Mouse (Mus musculus) brown adipose tissue, adult 24 weeks (tissue): Measurements from ENCODE around the gene Trpc5. TPM values are rescaled to one million over a fixed set of nuclear protein-coding genes. Genes with fewer than 3 reads are reported as not detected.

ENCODE experiments used
- H3K27ac ChIP-seq: fragments of 200-500 bp; replicated peaks from 2 replicates; pipeline ENCODE4 v1.5.1; 2012; ENCODE audit warnings: low read depth, mild to moderate bottlenecking, low read length
- H3K4me1 ChIP-seq: fragments of 200-500 bp; 2 replicates; pipeline ENCODE4 v1.6.1; 2012; ENCODE audit warnings: low read length, mixed read lengths; ENCODE audit not compliant: control insufficient read depth, insufficient read depth, insufficient read length
- H3K4me3 ChIP-seq: fragments of 200-500 bp; 2 replicates; pipeline ENCODE4 v1.5.1; 2012; ENCODE audit warnings: low read depth, mild to moderate bottlenecking, low read length, moderate library complexity; ENCODE audit not compliant: insufficient read depth
- polyA plus RNA-seq: library from polyadenylated mRNA; stranded (reverse); fragments of >200 nt; gene quantifications from 2 replicates; pipeline ENCODE4 v1.2.4, GENCODE M21; 2012; ENCODE audit not compliant: missing spikeins, insufficient read depth, insufficient read length

The Trpc5 gene
- not detected in 2 replicates for polyA plus RNA-seq

DNA sequence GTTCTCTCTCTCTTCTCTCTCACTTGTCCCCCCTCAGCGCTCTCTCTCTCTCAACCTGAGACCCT lies at the start of gene Trpc5:
Trpc5 (minus strand) TSS at position 39 of the 65 bp plus-strand sequence.
- H3K4me3 ChIP-seq: peak within 1 kb of the TSS; percentile 30; the same call in 1 of the 2 replicates
- H3K27ac ChIP-seq: no peak within 1 kb of the TSS

GRCm38 (mm10) chrX:144716330-144716729 lies 28.4 kb upstream of the Trpc5 start:
- Histone ChIP-seq H3K4me3 (no peak overlapping the region), H3K27ac (no peak overlapping the region), H3K4me1 (no peaks in the 10 kb centered on the region)

More for the DNA sequence above, at the start of gene Trpc5:
- no peaks in the 10 kb centered on the region for H3K4me1 ChIP-seq

DNA sequence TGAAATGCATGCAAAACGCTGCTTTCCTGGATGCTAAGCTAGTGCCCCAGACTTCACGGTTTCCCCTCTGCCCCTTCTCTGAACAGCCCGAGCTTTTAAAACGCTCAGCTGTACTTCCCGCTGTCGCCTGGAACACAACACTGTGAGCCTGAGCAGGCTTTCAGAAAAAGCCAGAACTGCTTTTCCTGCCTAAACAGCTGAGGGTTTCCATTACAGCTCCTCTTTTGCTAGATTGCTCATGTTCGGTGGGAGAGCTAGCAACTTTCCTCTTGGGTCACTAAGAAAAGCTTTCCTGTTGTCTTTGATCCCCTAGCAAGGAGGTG lies 1.8 kb upstream of the Trpc5 start:
- no peaks in the 10 kb centered on the region for H3K4me1 ChIP-seq
- H3K27ac ChIP-seq: no peak overlapping the region
- H3K4me3 ChIP-seq: no peak overlapping the region

DNA sequence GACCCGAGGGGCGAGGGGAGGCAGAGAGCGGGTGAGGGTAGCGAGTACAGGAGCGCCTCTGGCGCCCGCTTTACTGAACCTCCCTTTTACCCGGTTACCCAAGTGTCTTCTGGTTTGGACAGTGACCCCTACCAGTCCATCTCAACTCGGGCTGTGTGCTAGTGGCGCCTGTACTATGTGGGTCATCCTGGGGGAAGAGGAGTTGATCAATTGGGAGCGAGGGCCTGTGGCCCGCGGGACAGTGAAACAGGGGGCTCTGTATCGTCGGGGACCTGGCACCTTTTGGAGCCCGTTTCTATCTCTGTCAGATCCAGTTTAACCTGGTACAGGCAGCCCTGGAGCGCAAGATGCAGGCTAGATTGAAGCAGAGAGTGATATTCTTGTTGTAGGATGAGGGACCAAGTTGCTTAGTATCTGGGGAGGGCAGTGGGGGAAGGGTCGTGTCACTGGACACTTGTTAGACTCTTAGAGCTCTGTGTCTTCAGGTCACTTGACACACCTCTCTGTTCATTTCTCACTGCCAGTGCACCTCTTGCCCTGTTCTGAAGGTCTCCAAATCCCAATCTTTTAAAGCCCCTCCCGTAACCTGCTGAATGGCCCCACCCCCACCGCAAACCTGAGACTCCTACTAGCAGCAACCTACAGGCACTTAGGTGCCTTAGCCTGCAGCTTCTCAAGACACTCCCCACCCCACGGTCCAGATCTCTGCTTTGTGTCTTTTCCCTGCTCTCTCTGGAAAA lies 1.3 kb upstream of the Trpc5 start:
- Histone ChIP-seq H3K27ac (no peak overlapping the region), H3K4me3 (peak overlapping the region; percentile 30; the same call in 1 of the 2 replicates), H3K4me1 (no peaks in the 10 kb centered on the region)

DNA sequence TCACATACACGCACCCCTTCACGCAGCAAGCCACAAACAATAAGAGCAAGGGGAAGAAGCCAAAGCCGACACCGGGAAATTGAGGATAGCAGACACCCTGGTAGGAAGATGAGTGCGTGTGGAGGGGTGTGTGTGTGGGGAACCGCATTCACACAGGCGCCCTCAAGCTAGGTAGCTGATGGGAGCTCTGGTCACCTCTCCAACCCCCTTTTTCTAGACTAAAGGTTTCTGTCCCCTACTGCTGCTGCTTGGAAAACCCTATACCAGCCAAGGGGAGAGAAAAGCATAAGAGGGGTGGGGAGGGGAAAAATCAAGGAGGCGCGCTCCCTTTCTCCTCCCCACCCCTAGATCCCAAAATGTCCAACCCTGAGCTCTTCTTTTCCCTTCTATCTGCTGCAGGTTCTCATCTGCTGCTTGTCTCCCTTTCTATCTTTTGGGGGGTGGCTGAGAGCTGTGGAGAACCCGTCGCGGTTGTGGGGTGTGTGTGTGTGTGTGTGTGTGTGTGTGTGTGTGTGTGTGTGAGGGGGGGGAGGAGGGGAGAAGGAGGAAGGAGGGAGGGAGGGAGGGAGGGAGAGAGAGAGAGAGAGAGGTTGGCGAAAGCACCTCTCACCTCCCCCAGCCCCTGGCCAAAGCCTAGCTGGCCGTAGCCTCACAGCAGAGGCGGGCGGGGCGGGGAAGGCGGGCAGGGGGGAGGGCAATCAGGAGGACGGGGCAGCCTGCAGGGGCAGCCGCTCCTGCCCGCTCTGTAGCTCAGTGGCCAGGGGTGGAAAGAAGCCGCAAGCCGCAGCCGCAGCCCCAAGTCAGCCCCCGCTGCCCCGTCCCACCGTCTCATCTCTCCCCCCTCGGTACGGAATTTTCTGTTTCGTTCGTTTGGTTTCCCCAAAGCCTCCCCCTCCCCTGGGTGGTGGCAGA lies 483 bp upstream of the Trpc5 start, which contains the start of gene Rtl4:
Rtl4 (plus strand) TSS at position 701 of the 912 bp plus-strand sequence.
- peak within 1 kb of the TSS; percentile 30; the same call in 1 of the 2 replicates for H3K4me3 ChIP-seq

DNA sequence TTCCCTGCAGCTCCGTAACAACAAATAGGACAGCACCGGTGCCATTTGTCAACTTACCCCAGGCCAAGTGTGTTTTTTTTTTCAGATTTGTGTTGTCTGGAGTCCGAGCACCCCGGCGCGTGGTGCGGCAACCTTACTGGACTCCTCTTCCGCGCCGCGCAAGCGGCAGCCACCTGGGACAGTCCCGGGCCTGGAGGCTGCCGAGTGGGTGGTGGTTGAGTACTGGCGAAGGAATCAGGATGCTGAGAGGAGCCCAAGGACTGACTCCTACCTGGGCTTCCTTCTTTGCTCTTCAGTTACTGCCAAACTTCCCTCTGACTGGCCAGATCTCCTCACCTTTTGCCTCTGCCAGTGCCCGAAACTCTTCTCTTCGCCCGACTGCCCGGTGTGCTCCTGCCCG lies 238 bp downstream of the Trpc5 start:
- H3K27ac ChIP-seq: no peak overlapping the region
- H3K4me3 ChIP-seq: no peak overlapping the region
- H3K4me1 ChIP-seq: no peaks in the 10 kb centered on the region

More for the DNA sequence above, 483 bp upstream of the Trpc5 start, which contains the start of gene Rtl4:
- Histone ChIP-seq H3K4me1 (no peaks in the 10 kb centered on the region), H3K27ac (no peak within 1 kb of the TSS)

DNA sequence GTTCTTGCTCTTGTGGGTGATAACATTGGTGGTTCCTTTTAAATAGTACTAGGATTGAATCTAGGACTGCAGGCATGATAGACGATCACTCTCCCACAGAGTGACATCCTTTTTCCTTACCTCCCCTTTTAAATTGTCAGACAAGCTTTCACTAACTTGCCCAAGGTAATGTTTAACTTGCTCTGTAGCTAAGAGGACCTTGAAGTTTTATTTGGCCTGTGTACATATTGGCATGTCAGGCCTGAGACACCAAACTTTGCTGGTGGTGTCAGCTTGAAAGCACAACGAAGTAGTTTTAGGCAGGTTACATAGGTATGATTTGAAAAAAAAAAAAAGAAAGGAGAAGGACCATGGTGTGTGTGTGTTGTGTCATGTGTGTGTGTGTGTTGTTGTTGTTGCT lies 35.8 kb downstream of the Trpc5 start:
- Histone ChIP-seq H3K4me1 (no peaks in the 10 kb centered on the region), H3K27ac (no peak overlapping the region), H3K4me3 (no peak overlapping the region)

DNA sequence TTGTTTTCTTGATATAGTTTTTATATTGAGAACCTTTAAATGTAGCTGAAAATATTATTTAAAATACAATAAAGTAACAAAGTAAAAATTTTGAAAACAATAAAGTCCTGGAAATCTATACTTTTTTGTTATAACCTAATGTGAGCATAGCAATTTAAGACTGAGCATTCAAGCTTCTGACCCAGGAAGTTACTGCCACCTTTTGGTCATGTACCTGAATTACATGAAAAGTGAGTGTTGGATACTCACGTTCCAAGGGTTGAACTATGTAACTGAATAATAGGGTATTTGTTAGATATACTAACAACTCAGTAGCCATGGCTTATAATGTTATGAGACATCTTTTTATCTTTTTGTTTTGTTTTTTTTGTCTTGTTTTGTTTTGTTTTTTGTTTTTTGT lies 42.6 kb downstream of the Trpc5 start:
- H3K27ac ChIP-seq: no peak overlapping the region
- no peaks in the 10 kb centered on the region for H3K4me1 ChIP-seq
- no peak overlapping the region for H3K4me3 ChIP-seq

GRCm38 (mm10) chrX:144644756-144645155 lies 43.2 kb downstream of the Trpc5 start:
- no peaks in the 10 kb centered on the region for H3K4me1 ChIP-seq
- no peak overlapping the region for H3K27ac ChIP-seq
- no peak overlapping the region for H3K4me3 ChIP-seq

DNA sequence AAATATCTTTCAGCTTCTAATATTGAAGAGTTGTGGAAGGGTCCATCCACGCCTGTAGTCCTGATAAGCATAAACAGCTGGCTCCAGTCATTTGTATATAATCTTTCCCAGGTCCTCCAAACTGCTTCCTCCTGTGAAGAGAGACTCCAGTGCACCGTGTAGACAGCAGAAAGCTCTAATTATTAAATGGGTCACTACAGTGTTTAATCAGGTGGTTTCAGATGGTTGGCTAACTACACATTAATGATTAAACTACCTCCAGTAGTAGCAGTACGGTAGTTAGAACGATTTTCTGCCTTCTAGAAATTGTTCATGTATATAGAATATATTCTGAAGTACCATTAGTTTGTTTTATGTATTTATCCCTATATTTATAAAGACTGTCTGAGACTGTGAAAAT lies 75.2 kb downstream of the Trpc5 start:
- no peaks in the 10 kb centered on the region for H3K4me1 ChIP-seq
- H3K27ac ChIP-seq: no peak overlapping the region
- no peak overlapping the region for H3K4me3 ChIP-seq

- Histone ChIP-seq H3K4me1 (no peaks in the 10 kb centered on the region), H3K27ac (no peak overlapping the region), H3K4me3 (no peak overlapping the region)
These were observed 151.5 kb downstream of the Trpc5 start for GRCm38 (mm10) chrX:144536431-144536830.

DNA sequence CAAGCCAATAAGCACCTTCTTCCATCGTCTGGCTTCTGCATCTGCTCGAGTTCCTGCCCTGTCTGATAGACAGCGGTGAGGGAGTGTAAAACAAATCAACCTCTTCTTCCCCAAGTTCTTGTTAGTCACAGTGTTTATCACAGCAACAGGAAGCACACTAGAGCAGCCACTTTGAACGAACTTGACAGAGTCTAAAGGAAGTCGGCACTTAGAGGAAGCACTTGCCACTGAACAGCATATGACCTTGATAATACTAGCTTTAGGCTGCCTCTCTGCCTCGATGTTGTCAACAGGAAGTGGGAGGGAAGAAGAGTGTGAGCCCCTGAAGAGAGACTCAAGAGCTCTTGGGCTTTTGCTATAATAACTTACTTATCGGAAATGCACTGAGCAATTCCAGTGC lies 161.9 kb downstream of the Trpc5 start:
- Histone ChIP-seq H3K4me1 (no peaks in the 10 kb centered on the region), H3K27ac (no peak overlapping the region), H3K4me3 (no peak overlapping the region)

DNA sequence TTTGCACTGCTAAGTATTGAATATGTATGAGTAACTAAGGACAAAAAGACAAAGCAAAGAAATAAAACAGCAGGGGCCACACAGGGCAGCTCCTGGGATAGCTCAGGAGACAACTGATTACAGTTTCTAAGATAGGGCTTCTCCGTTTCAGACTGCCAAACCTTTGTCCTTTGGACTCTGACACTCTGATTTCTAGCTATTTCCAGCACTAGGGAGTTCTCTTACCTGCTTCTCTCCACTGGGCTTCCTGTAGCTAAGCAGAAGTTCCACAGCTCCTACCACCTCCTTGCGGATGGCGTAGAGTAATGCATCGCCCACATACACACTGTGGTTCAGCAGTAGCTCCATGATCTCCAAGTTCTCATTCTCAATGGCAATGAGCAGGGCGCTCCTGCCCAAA lies 164.7 kb downstream of the Trpc5 start:
- H3K4me1 ChIP-seq: no peaks in the 10 kb centered on the region
- no peak overlapping the region for H3K27ac ChIP-seq
- no peak overlapping the region for H3K4me3 ChIP-seq

GRCm38 (mm10) chrX:144491394-144491793 lies 196.6 kb downstream of the Trpc5 start:
- Histone ChIP-seq H3K4me3 (no peak overlapping the region), H3K4me1 (no peaks in the 10 kb centered on the region), H3K27ac (no peak overlapping the region)

DNA sequence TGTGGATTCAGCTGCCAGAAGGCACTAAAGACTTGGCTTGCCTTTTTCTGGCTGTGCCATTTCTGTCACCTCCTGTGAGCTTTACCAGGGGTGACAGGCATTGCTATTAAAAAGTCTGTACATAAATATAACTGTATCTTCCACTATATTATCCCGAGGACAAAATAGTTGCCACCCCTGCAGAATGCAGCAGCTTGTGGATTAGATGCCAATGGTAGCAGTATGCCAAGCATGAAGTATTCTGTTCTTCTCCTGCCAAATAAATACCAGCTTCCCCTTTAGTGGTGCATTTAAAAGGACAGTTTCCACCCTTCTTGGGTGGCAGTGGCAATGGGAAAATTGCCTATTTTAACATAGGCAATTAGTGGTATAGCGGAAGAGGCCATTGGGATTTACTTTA lies 223.6 kb downstream of the Trpc5 start:
- Histone ChIP-seq H3K4me1 (no peaks in the 10 kb centered on the region), H3K27ac (no peak overlapping the region), H3K4me3 (no peak overlapping the region)

DNA sequence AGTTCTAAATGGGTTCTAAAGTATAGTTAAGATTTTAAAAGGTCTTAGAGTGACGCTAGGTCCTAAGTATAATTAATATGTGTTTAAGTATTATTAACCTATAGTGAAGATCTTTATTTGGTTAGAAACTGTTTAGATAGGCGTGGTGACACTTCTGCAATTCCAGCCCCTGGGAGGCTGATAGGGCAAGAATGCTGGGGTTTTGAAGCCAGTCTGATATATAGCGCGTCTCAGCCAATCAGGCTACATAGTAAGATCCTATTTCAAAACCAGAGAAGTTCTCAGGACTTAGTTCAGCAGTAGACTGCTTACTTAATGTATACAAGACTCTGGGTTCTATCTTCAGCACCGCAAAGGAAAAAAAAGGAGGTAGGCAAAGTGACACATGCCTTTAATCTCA lies 231.7 kb downstream of the Trpc5 start, which contains the start of gene Trpc5os:
Trpc5os (plus strand) TSS at position 301 of the 400 bp plus-strand sequence.
- H3K27ac ChIP-seq: no peak within 1 kb of the TSS
- no peak within 1 kb of the TSS for H3K4me3 ChIP-seq

More for the DNA sequence above, 231.7 kb downstream of the Trpc5 start, which contains the start of gene Trpc5os:
- no peaks in the 10 kb centered on the region for H3K4me1 ChIP-seq
